Mouse (Mus musculus) lung, adult 2 months (tissue): Measurements from ENCODE around the gene Pih1d3.

Experiments
- CTCF ChIP-seq: fragments of 200-500 bp; IDR thresholded peaks from 2 replicates; pipeline ENCODE4 v1.5.1; 2011; ENCODE audit warnings: mild to moderate bottlenecking, low read length, control low read depth; ENCODE audit not compliant: insufficient read depth
- POLR2A ChIP-seq: fragments of 200-500 bp; IDR thresholded peaks from 2 replicates; pipeline ENCODE4 v1.6.1; 2011; ENCODE audit warnings: low read depth, mild to moderate bottlenecking, control low read depth, low read length, borderline replicate concordance; ENCODE audit errors: extremely low read depth

GRCm38 (mm10) chr1:31205346-31205745, 17.3 kb upstream of the Pih1d3 start:
- TF ChIP-seq POLR2A (no peak), CTCF (no peak)
